Mouse (Mus musculus): ENCODE results near the gene Ube2n. TPM values are rescaled to one million over a fixed set of nuclear protein-coding genes. Genes with fewer than 3 reads are reported as not detected.

The Ube2n gene
- total RNA-seq, 2 experiments from 2014 or later = 127 to 128 TPM

DNA sequence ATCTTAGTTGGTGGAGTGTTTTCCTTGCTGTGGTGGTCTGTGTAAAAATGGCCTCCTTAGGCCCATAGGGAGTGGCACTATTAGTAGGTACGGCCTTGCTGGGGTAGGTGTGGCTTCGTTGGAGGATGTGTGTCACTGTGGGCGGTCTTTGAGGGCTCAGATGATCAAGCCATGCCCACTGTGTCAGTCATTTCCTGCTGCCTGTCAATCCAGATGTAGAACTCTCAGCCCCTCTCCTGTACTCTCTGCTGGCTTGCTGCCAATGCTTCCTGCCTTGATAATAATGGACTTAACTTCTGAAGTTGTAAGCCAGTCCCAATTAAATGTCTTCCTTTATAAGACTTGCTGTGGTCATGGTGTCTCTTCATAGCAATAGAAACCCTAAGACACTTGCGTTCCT is 74.3 kb downstream of the Ube2n start:
- no peak for DNase-seq (ENCODE audit: low spot score in 2 of 2)

DNA sequence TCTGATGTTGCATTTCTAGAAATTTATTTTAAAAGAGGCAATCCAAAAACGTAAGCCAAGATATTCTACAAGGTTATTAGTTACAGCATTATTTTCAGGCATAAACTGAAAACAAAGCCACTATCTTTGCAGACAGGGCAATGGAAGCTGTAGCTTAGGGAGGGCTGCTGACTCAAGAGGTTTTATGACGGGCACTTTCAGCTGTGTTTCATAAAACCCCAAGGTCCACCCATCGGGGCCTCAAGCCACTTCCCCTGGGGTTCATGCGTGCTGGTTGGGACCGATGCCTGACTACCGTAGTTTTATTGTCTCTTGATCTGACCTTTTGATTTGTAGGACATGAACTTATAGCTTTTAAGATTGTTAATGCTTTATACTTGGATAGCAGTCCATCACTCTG is 75.3 kb downstream of the Ube2n start:
- DNase-seq (ENCODE audit: low spot score in 2 of 2) = no peak

DNA sequence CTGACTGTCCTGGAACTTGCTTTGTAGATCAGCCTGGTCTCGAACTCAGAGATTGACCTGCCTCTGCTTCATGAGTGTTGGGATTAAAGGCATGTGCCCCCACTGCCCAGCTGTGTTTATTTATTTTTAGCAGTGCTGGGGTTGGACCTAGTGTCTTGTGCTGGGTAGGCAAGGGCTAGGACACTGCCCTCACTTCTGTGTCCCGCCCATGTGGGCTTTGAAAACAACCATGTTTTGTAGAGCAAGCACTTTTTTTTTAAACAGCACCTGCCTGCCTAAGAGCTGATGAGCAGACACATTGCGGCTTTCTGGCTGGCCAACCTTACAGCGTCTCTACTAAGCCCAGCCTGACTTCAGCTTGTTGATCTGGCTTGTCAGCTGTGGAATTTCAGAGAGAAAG is 76.3 kb downstream of the Ube2n start:
- no peak for DNase-seq (ENCODE audit: low spot score in 2 of 2)

DNA sequence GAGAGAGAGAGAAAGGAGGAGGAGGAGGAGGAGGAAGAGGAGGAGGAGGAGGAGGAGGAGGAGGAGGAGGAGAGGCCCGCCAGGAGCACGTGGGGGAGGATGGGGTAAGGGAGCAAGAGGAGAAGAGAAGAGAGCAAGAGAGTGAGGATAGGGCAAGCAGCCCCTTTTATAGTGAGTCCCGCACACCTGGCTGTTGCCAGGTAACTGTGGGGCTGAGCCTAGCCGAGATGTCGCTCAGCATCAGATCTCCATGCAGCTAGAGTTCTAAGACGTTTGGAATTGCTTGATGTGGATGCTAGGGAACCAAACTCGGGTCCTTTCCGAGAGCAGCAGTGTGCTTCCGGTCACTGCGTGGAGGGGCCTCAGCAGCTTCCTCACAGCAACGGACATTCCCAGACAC is 79.5 kb downstream of the Ube2n start:
- no peak for DNase-seq (ENCODE audit: low spot score in 2 of 2)

Small RNA genes within 50 kb of the gene (microRNA-seq; reads per million reads assigned to microRNA genes)
- gene Mir3058 = 5.9 reads per million, percentile 20 among the genes with 10 or more reads in this experiment

Other genes with a start within 250 kb of the Ube2n start
- 10 to 100 TPM; 13.5 to 14.3 TPM for gene Cradd, start 191.0 kb upstream of the Ube2n start, total RNA-seq (2021)
- 10 to 100 TPM; 33.7 to 35.5 TPM for gene Socs2, start 98.0 kb upstream of the Ube2n start, total RNA-seq (2021)
- gene Mrpl42, start 13.2 kb upstream of the Ube2n start, total RNA-seq (2021) = 100 to 1,000 TPM; 155 to 161 TPM
- 100 to 1,000 TPM; 213 to 216 TPM for gene Nudt4, start 49.0 kb downstream of the Ube2n start, total RNA-seq (2021)
- not detected for gene Anapc15-ps, start 158.3 kb downstream of the Ube2n start, total RNA-seq (2021)